Mouse (Mus musculus) heart, embryonic 16.5 days (tissue): ENCODE data around the gene Trim9. TPM values are rescaled to one million over a fixed set of nuclear protein-coding genes. Genes with fewer than 3 reads are reported as not detected.

Experiments used
- ATAC-seq: fragments of 200-750 bp; cut with Nextera tagmentation; replicated peaks from 2 replicates; pipeline ENCODE4 v1.8.0; 2017; ENCODE audit warnings: moderate number of reproducible peaks; ENCODE audit not compliant: insufficient read depth, low FRiP score; ENCODE audit errors: extremely low read depth
- H3K27ac ChIP-seq: fragments of 300-500 bp; sonication (generic); 2 replicates; pipeline ENCODE4 v1.5.1; 2014; ENCODE audit warnings: mild to moderate bottlenecking, low read length, control low read depth, moderate library complexity
- H3K27me3 ChIP-seq: fragments of 300-500 bp; sonication (generic); 2 replicates; pipeline ENCODE4 v1.6.1; 2014; ENCODE audit warnings: low read length, mixed read lengths; ENCODE audit not compliant: control insufficient read depth, insufficient read depth
- H3K36me3 ChIP-seq: fragments of 300-500 bp; sonication (generic); 2 replicates; pipeline ENCODE4 v1.6.1; 2014; ENCODE audit not compliant: control insufficient read depth, insufficient read depth
- H3K4me1 ChIP-seq: fragments of 300-500 bp; sonication (generic); 2 replicates; pipeline ENCODE4 v1.6.1; 2014; ENCODE audit warnings: low read length, mixed read lengths; ENCODE audit not compliant: control insufficient read depth, insufficient read depth
- H3K4me2 ChIP-seq: fragments of 300-500 bp; sonication (generic); 2 replicates; pipeline ENCODE4 v1.6.1; 2014; ENCODE audit warnings: low read depth, mild to moderate bottlenecking, control low read depth, low read length
- H3K4me3 ChIP-seq: fragments of 300-500 bp; sonication (generic); 2 replicates; pipeline ENCODE4 v1.5.1; 2014; ENCODE audit warnings: mild to moderate bottlenecking, control low read depth, low read length
- H3K9ac ChIP-seq: fragments of 300-500 bp; sonication (generic); 2 replicates; pipeline ENCODE4 v1.6.1; 2014; ENCODE audit warnings: low read length, control low read depth
- H3K9me3 ChIP-seq: fragments of 300-500 bp; sonication (generic); replicated peaks from 2 replicates; pipeline ENCODE4 v1.6.1; 2016; ENCODE audit warnings: low read length; ENCODE audit not compliant: control insufficient read depth
- WGBS: fragments of 180-500 bp; shearing (Covaris S2); extraction: QIAGEN DNeasy Blood & Tissue Kit; methylation state at CpG from one replicate; pipeline ENCODE4 v1.1.7; 2014; 5-methylcytosine and 5-hydroxymethylcytosine counted together
- polyA plus RNA-seq: library from polyadenylated mRNA; unstranded; fragments of >200 nt; fragmentation: Nextera tagmentation; extraction: Ambion mirVana; gene quantifications from 2 replicates; pipeline ENCODE4 v1.2.1, GENCODE M21; 2015

The Trim9 gene
- polyA plus RNA-seq, 1 experiment from 2014 or later = 0.11 TPM

DNA sequence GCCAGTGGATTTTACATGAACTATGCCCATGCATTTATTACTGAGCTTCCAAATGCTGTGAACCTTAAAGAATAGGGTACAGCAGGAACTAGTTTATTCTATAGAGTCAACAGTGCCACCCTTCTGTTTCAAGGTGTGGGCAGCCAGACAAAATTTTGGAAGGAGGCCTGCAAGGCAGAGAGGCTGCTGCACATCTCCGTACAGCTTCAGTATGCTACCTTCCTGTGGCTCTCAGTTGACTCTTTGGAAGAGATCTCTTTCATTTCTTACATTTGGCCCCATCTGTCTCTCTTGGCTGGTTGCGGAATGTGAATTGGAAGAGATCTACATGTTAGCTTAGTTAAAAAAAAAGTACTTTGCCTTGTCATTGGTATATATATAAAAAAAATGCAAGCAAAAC is 66.5 kb downstream of the Trim9 start:
- Histone ChIP-seq H3K9ac (no peak overlapping the region), H3K4me1 (peaks cover 10% of the 10 kb centered on the region), H3K27ac (no peak overlapping the region), H3K4me3 (no peak overlapping the region), H3K36me3 (no peaks in the 10 kb centered on the region), H3K27me3 (no peaks in the 10 kb centered on the region), H3K4me2 (no peak overlapping the region), H3K9me3 (no peaks in the 10 kb centered on the region)
- ATAC-seq = no peak
- 87% methylated on average over 2 of the region's 2 CpGs for WGBS

GRCm38 (mm10) chr12:70280381-70280780 is 67.0 kb downstream of the Trim9 start:
- no peak overlapping the region for H3K4me3 ChIP-seq
- no peaks in the 10 kb centered on the region for H3K9me3 ChIP-seq
- H3K27me3 ChIP-seq = no peaks in the 10 kb centered on the region
- H3K4me2 ChIP-seq = no peak overlapping the region
- no peak overlapping the region for H3K9ac ChIP-seq
- no peak overlapping the region for H3K27ac ChIP-seq
- no peaks in the 10 kb centered on the region for H3K36me3 ChIP-seq
- 84% methylated on average over 10 of the region's 10 CpGs for WGBS
- no peak for ATAC-seq
- peaks cover 13% of the 10 kb centered on the region for H3K4me1 ChIP-seq

DNA sequence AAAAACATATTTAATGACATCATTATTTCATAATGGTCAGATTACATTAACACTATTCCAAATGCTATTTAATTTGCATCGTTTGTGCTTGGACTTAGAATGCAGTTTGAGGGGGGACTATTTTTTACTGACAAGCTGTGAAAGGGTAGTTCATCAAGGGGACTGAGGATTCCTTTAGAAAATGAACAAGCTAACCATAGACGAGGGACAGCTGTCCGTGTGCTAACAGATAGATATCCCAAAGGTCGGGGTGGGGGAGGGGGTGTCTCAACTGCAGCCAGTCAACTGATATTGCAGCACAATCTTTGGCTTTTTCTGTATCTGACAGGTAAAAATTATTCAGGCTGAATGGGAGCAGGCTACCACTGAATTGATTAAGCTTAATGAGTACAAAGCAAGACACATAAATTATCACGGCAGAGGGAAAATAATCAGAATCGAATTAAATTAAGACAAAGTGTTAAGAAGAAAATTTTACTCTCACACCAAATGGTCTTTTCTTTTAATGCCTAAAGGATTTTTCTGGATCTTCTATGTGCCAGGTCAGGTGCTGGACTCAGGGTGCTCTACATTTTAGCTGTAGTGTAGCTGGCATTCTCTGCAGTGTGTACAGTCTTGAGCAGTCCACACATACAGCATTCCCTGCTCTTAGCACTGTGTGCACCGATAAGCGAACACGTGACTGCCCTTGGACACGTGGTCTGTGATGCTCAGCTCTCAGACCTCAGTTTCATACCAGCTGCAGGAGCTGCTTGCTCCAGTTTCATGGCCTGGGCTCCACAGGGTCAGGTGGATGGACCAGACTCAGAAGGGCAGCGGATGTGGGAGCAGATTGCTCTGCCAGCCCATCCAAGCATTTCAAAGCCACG is 70.1 kb downstream of the Trim9 start:
- H3K9me3 ChIP-seq = no peaks in the 10 kb centered on the region
- no peaks in the 10 kb centered on the region for H3K36me3 ChIP-seq
- no peak overlapping the region for H3K27ac ChIP-seq
- H3K27me3 ChIP-seq = no peaks in the 10 kb centered on the region
- no peak for ATAC-seq
- 61% methylated on average over 12 of the region's 12 CpGs for WGBS
- H3K9ac ChIP-seq = no peak overlapping the region
- H3K4me3 ChIP-seq = no peak overlapping the region
- peaks cover 11% of the 10 kb centered on the region for H3K4me1 ChIP-seq
- no peak overlapping the region for H3K4me2 ChIP-seq

DNA sequence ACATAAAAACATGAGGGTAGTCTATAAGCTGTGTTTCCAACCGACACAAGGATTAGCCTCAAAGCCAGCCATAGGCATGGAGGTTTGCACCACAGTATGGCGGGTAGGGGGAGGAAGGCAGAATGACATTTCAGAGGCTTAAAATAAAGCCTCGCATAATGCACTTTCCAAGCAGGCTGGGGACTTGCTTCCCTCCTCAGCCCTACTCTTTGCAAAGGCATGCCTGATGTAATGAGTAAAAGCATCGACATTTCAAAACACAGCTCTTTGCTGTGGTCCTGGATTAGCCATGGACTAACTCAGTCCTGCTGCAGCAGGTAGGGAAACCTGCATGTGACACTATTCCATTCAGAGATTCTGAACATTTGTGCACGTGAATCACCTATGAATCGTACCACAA is 77.7 kb downstream of the Trim9 start:
- no peak for ATAC-seq
- Histone ChIP-seq H3K27me3 (no peaks in the 10 kb centered on the region), H3K27ac (no peak overlapping the region), H3K9ac (no peak overlapping the region), H3K36me3 (no peaks in the 10 kb centered on the region), H3K9me3 (no peaks in the 10 kb centered on the region), H3K4me1 (peaks cover 12% of the 10 kb centered on the region), H3K4me3 (no peak overlapping the region), H3K4me2 (no peak overlapping the region)
- WGBS = 70% methylated on average over 6 of the region's 6 CpGs

DNA sequence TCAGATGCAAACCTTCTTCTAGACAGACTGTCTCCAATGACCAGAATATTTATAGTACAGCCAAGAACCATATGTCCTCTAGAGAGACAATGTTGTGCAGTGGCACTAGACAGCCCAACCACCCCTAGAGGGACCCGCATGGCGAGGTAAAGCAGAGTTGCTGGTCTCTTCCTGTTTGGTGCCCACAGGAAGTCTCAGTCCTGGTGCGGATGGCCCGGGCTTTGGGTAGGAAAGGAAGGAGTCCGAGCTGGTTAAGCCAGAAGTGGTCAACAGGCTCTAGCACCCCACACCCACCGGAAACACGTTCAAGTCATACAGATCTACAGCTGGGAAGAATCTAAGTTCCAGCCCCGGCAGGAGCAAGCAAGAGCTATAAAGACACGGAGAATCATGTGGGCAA is 80.1 kb downstream of the Trim9 start:
- H3K27ac ChIP-seq = peak overlapping the region; percentile 88
- H3K36me3 ChIP-seq = no peaks in the 10 kb centered on the region
- H3K9ac ChIP-seq = no peak overlapping the region
- WGBS = 87% methylated on average over 9 of the region's 9 CpGs
- peaks cover 12% of the 10 kb centered on the region for H3K4me1 ChIP-seq
- no peak overlapping the region for H3K4me3 ChIP-seq
- no peaks in the 10 kb centered on the region for H3K27me3 ChIP-seq
- no peak overlapping the region for H3K4me2 ChIP-seq
- H3K9me3 ChIP-seq = no peaks in the 10 kb centered on the region
- no peak for ATAC-seq

GRCm38 (mm10) chr12:70266494-70266931 is 80.9 kb downstream of the Trim9 start:
- peaks cover 12% of the 10 kb centered on the region for H3K4me1 ChIP-seq
- H3K27ac ChIP-seq = peak overlapping the region; percentile 88
- H3K9ac ChIP-seq = peak overlapping the region; percentile 46
- peak; percentile 73 for ATAC-seq
- no peaks in the 10 kb centered on the region for H3K9me3 ChIP-seq
- H3K27me3 ChIP-seq = no peaks in the 10 kb centered on the region
- no peak overlapping the region for H3K4me3 ChIP-seq
- 20% methylated on average over 8 of the region's 8 CpGs for whole genome bisulfite sequencing
- peak overlapping the region; percentile 42 for H3K4me2 ChIP-seq
- H3K36me3 ChIP-seq = no peaks in the 10 kb centered on the region

- H3K27me3 ChIP-seq = no peaks in the 10 kb centered on the region
- no peaks in the 10 kb centered on the region for H3K36me3 ChIP-seq
- H3K9ac ChIP-seq = no peak overlapping the region
- no peak overlapping the region for H3K4me3 ChIP-seq
- H3K4me1 ChIP-seq = peaks cover 14% of the 10 kb centered on the region
- H3K27ac ChIP-seq = no peak overlapping the region
- ATAC-seq = no peak
- H3K9me3 ChIP-seq = no peaks in the 10 kb centered on the region
- 79% methylated on average over 7 of the region's 7 CpGs for WGBS
- H3K4me2 ChIP-seq = no peak overlapping the region
These were observed 83.7 kb downstream of the Trim9 start for GRCm38 (mm10) chr12:70263721-70264120.

DNA sequence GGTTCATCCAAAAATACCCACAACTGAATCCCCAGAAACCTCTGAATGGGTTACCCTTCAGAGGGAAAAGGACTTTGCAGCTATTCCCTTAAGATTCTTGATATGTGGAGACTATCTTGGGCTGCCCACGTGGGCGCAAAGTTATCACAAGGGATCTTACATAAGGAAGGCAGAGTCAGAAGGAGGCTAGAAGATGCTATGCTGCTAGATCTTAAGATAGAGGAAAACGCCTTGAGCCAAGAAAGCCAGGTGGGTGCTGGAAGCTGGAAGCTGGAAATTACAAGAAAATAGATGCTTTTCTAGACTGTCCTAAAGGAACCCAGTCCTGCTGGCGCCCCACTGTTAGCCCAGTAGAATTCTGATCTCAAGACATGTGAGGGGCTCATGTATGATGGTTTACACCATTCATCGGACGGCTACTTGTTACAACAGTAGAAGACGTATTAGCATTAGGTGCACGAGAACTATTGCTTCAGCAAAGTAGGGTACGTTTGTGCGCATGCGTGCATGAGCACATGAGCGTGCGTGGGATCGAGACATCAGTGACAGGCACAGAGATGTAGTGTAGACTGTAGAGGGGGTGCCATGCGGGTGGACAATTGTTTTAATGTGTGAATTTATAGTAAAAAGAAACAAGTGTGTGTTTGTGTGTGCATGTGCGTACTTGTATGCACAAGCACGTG is 85.0 kb downstream of the Trim9 start:
- H3K4me3 ChIP-seq = no peak overlapping the region
- 89% methylated on average over 17 of the region's 17 CpGs for WGBS
- H3K9me3 ChIP-seq = no peaks in the 10 kb centered on the region
- no peaks in the 10 kb centered on the region for H3K27me3 ChIP-seq
- peaks cover 14% of the 10 kb centered on the region for H3K4me1 ChIP-seq
- ATAC-seq = no peak
- H3K4me2 ChIP-seq = no peak overlapping the region
- no peak overlapping the region for H3K9ac ChIP-seq
- no peaks in the 10 kb centered on the region for H3K36me3 ChIP-seq
- no peak overlapping the region for H3K27ac ChIP-seq

DNA sequence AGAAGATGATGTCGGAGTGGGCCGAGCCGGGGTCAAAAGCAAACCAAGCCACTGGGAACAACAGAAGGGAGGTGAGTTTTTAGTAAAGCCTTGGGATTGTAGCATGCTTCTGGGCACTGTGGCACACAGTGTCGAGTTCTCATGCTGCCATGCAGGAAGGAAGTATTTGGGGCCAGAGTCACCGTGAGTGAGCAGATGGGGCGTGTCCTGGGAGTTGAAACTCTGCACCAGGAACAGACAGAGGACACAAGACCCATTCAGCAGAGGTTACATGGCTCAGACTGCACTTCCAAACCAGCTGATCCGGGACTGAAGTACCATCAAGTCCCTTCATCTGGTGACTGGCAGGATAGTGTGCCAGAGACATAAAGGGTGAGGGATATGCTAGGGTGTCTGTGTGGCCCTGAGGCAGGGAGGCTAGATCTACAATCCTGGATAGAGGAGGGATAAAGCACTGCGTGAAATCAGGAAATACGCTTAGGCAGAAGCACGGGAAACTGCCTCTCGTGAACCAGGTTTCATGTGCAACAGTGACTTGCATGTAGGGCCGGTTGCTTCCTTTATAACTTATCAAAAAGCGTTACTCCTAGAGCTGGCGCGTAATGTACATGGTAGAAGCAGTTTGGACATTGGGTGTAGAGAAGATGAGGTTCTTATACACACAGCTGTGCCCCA is 96.1 kb downstream of the Trim9 start:
- Histone ChIP-seq H3K4me1 (peaks cover 17% of the 10 kb centered on the region), H3K9ac (no peak overlapping the region), H3K4me2 (no peak overlapping the region), H3K27me3 (no peaks in the 10 kb centered on the region), H3K27ac (no peak overlapping the region), H3K36me3 (no peaks in the 10 kb centered on the region), H3K9me3 (no peaks in the 10 kb centered on the region), H3K4me3 (no peak overlapping the region)
- no peak for ATAC-seq
- WGBS = 69% methylated on average over 15 of the region's 15 CpGs
